Mouse (Mus musculus): ENCODE results near the gene Zfp74. TPM values are rescaled to one million over a fixed set of nuclear protein-coding genes. Genes with fewer than 3 reads are reported as not detected.
"Not testable (repeated sequence)": the region's sequence is repeated elsewhere in the genome, so short reads cannot be mapped to it uniquely, and the experiment has no call there.

Gene Zfp74
- 10 to 100 TPM; 25.4 to 28.2 TPM for total RNA-seq (2021)

DNA sequence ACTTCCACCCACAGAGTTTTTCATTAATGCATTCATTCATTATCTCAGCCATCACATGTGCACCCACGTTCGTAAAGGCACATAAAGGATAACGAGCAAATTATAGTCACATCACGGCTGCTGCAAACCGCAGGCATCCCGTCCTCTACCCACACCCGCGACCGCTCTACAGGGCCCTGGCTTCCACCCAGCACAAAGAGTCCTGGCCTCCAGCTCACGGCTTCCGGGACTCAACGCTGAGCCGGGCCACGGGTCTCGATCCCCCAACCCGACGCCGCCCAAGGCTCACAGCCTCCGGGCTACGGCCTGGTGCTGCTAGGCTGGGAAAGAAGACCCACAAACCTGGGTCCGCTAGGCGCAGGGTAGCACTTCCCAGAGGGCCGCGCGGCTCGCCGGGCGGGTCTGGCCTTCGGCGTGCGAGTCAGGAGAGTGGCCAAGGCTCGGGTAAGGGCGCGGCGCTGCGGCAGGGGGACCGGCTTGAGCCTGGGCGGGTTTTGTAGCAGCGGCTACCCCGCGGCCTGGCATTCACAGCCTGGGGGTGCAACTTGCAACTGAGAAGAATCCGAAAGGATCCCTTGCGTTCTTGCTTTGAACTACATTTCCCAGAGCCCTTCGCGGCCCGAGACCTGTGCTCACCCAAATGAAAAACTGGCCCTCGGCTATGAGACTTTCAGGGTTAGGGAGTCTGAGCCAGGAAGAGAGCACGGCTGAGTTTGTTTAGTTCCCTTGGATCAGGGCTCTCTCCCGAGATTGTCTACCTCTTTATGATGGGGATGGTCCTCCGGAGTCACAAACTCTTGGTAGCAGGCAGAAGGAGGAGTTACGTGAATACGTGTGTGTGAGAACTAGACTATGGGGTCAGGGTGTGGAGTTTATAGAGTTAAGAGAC is at the start of gene Zfp74:
TSS of gene Zfp74 (minus strand) at position 577 of the 889 bp plus-strand sequence.
- intact Hi-C loops (cut with DNase I), result no loop called here

DNA sequence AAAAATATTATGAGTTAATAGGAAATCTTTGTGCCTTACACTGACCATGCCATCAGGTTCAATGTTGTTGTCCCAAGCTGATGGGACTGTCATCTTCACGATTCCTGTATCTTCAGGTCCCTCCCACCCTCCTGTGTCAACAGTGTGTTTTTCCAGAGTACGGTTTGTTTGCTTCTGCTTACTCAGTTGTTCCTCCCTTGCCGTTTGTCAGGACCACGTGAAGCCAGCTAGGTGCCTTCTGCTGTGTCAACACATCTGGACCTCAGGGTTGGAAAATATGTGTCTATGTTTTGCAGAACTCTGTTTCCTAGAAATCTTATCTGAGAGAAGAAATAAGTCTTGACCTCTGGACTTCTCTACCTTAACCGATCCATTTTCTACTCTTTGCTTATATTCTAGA is 46.7 kb upstream of the Zfp74 start:
- DNase-seq, result no peak
- intact Hi-C loops (cut with DNase I), result no loop called here

More for the DNA sequence above, at the start of gene Zfp74:
- peak; percentile 75 for DNase-seq

DNA sequence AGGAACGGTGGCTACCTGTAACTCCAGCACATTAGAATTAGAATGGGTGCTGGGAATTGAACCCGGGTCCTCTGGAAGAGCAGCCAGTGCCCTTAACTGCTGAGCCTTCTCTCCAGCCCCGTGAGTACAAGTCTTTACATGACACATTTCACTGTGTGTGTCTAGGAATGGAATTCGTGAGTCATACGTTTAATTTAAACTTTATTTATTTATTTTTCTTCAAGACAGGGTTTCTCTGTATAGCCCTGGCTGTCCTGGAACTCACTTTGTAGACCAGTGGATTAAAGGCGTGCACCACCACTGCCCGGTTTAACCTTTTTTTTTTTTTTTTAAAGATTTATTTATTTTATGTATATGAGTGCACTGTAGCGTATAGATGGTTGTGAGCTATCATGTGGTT is 41.2 kb upstream of the Zfp74 start:
- no peak for DNase-seq

DNA sequence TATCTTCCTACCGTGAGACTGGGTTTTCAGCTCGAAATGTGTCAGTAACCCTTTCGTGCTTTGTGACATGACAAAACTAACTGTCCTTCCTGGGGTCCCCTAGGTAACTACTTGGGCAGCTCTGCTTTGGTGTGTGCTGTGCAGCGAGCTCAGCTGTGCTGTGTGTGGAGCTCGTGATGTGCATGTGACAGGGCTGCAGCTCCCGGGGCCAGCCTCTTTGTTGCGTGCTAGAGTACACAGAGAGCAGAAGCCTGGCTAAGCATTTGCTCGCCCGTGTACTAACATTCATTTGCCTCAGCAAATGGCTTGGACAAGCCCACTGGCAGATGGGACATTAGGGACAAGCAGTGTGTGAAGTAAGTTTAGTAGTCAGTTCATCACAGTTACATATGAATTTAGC is 39.5 kb upstream of the Zfp74 start:
- DNase-seq, result no peak
- intact Hi-C loops (cut with DNase I), result no loop called here

More for the DNA sequence above, 41.2 kb upstream of the Zfp74 start:
- intact Hi-C loops (cut with DNase I), result no loop called here

DNA sequence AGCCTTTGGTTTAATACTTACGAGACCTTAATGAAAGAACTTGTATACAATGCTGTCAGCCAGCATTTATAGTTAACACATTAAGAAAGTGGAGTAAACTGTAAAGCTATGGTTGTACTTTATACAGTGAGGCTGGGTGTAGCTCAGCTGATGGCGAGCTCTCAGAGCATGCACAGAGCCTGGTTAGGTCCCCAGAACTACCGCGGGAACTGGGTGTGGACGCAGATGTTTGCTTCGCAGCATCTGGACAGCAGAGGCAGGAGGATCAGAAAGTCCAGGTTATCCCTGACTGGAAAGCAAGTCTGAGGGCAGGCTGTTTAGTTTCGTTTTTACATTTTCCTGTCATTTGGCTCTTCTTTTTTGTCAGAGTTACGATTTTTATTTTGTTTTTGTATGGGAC is 38.8 kb upstream of the Zfp74 start:
- DNase-seq, result no peak
- intact Hi-C loops (cut with DNase I), result no loop called here

DNA sequence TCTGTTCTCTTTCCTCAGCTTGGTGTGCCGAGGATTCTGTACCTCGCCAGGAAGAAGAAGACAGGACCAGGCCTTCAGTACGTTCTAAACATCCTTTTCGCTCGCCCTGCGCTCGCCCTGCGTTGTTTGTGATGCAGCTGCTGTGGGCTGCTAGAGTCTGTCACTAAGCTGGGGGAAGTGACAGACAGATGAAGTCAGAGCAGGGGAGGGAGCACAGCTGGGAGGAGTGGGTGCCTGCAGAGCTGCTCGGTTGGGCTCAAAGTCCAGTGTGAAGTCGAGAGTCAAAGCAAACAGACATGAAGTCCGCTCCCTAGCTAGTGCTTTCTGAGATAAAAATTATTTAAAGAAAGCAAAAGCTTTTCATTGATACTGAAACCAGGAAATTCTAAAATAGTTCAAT is 35.1 kb upstream of the Zfp74 start:
- DNase-seq, result no peak
- intact Hi-C loops (cut with DNase I), result no loop called here

DNA sequence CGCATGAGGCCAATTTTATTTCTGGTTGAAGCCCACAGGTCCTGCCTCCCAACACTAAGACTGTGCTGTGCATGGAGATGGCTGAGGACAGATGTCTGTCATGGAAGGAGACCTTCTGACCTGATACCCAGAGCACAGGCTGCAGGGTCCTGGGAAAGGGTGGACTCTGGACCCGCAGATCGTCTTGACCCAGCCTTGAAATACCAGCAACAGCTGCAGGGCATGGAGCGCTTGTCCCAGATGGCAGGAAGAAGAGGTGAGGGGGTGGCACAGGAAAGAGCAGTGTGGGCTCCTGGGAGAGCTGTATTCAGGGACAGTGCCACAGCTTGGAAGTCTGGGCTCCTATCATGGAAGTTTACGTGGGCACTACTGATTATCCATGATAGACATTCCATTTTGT is 33.7 kb upstream of the Zfp74 start:
- intact Hi-C loops (cut with DNase I), result no loop called here
- no peak for DNase-seq

DNA sequence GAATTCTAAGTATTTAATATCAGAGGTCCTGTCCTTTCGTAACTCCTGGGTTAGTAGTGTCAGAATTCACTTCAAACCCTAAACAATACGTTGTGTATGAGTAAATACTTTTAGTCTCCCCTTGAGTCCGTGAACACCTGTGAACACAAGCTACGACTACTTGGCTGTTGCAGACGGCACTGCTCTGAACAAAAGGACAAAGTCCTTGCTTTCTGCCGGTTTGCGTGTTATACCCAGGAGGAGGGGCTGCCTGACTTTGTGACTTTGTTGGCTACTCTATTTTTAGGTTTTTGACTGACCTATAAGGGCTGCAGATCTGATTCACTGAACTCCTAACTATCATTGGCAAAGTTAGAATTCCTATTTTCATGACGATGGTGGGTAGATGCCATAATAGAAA is 32.2 kb upstream of the Zfp74 start:
- intact Hi-C loops (cut with DNase I), result no loop called here

DNA sequence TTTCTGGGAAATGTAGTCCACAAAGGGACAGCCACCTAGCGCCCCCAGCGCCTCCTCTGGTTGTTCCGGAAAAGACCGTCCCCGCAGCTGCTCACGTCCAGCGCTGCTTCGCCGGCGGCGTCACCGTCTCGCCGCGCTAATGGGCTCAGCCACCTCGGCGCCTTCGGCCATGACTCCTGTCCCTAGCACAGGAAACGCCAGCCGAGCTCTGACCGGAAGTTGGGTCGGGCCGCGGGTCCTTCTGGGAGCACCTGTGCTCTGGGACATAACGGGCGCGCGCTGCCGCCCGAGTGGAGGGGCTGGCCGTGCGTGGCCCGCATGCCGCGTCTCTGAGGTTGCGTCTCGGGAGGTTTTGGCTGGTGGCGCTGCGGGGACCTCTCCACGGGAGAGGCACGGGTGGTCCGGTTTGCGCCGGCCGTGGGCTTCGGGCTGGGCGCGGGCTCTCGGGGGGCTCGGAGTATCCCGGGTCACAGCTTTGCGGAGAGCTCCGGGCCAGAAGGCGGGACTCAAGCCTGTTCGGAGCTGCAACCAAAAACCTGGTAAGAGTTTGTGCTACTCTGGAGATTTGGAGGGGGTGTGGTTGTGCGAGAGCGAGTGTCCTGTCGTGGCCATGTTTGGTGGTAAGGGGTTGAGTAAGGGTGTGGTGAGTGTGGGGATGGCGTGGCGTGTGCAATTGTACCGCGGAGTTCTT is 29.9 kb upstream of the Zfp74 start, which contains the start of gene Zfp568:
TSS of gene Zfp568 (plus strand) at position 266 of the 691 bp plus-strand sequence.
- peak; percentile 95 for DNase-seq
- intact Hi-C loops (cut with DNase I), result no loop called here

More for the DNA sequence above, 32.2 kb upstream of the Zfp74 start:
- DNase-seq, result no peak

DNA sequence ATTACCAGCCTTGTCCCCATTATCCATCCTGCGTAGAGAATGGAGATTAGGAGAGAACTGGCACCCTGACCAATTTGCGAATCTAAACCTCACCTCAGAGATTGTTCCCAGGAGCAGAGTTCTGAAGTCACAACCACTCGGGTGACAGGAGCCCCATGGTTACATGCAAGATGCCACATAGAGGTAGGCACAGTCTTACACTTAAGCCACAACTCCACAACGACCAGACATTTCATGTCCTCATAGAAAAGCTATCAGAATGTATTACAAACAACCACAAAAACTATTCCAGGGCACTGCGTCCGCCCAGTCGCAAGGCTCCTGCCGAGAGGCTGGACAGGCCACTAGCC is 29.4 kb upstream of the Zfp74 start:
- intact Hi-C loops (cut with DNase I), result no loop called here

DNA sequence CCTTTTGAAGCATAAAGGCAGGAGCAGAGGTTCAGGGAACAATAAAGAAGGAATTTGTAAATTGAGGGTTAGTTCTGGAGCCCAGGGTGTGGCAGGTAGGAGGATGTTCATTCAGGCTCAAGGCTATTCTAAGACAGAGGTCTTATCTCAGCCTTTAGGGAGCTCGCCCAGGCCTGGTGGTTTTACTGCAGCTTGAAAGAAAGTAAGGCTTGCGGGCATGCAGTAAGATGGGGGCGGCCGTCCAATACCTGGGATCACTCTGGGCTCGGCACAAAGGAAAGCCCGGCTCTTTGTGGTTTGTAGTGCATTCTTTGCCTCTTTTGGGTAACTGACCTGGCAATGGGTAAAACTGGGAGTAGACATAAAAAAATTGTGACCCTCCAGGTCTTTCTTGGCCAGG is 29.0 kb upstream of the Zfp74 start:
- no peak for DNase-seq
- intact Hi-C loops (cut with DNase I), result no loop called here

More for the DNA sequence above, 29.4 kb upstream of the Zfp74 start:
- no peak for DNase-seq

DNA sequence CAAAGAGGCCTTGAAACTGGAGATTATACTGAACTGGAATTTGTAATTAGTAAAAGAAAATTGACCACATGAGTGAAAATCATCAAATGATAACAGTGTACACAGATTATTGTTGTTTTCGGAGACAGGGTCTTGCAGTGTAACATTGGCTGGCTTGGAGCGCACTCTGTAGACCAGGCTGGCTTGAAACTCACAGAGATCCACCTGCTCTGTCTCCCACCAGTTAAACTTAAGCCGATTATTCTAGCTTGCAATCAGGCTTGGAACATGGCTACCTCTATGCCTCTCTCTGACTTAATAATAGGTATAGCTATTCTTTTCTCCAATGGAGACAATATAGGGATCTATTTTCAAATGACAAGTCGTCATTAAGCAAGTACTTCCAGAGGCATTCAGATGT is 28.5 kb upstream of the Zfp74 start:
- intact Hi-C loops (cut with DNase I), result no loop called here
- DNase-seq, result no peak

DNA sequence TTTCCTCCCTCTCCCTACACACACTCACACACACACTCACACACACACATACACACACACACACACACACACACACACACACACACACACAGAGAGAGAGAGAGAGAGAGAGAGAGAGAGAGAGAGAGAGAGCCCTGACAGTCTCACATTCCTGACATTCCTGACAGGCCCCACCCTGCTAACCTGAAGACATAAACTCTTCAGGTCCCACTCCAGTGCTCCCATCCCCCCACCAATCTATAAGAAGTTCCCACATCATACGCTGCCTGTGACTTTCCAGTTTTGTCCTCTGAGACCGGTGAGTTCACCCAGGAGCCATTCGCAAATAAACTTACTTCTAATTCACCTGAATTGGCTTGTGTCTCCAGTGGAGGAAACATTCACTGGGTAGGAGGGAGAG is 28.0 kb upstream of the Zfp74 start:
- intact Hi-C loops (cut with DNase I), result no loop called here
- DNase-seq, result no peak

DNA sequence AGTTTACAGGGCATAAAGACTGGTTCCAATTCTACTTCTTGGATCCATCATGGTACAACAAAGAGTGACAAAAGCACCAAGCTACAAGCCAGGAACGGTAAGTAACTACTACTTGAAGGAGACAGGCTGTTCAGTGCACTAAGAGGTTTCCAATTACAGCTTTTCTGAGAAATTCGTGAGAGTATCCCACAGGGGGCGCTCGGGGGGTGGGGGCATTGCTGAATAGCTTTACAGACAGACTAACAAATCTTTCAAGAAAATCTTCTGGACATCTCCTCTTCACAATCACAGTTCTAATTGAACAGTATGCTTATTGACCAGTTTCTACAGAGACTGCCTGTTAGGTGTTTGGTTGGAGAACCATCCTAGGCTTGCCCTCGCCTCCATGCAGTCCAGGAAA is 27.6 kb upstream of the Zfp74 start:
- DNase-seq, result no peak
- intact Hi-C loops (cut with DNase I), result no loop called here

DNA sequence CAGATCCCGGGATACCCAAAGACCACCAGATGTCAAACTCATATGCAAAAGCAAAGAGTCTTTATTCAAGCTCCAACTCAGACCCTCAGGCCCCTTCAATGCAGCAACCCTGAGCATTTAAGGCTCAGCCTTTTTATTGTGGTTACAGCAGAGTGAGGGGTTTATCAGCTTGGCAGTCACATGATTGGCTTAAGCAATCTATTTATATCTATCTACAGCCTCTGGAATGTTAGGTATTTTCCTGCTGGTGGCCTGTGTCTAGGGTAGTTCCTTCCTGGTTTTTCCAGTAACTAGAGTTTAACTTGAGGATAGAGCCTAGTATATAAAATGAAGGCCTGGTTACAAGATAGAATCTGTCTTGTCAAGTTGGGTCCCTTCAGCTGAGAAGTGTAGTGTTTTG is 26.9 kb upstream of the Zfp74 start:
- intact Hi-C loops (cut with DNase I), result no loop called here

DNA sequence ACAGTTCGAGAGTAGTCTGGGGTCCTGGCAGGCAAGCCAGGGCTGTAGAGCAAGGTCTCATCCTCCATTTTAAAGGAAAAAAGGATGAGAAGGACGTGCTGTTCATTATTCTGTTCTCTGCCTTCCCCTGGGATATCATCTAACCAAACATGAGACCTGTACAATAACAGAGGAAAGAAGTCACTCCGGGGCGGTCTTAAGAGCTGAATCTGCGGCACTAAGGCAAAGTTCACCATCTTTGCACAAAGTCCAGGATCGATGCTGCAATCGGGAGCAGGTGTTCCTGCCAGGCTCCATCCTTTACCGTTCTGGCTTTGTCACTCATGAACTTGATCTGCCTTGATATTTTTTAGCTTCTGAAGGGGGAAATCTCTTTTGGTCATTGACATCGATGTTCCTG is 16.8 kb upstream of the Zfp74 start:
- intact Hi-C loops (cut with DNase I), result no loop called here

More for the DNA sequence above, 26.9 kb upstream of the Zfp74 start:
- DNase-seq, result no peak

DNA sequence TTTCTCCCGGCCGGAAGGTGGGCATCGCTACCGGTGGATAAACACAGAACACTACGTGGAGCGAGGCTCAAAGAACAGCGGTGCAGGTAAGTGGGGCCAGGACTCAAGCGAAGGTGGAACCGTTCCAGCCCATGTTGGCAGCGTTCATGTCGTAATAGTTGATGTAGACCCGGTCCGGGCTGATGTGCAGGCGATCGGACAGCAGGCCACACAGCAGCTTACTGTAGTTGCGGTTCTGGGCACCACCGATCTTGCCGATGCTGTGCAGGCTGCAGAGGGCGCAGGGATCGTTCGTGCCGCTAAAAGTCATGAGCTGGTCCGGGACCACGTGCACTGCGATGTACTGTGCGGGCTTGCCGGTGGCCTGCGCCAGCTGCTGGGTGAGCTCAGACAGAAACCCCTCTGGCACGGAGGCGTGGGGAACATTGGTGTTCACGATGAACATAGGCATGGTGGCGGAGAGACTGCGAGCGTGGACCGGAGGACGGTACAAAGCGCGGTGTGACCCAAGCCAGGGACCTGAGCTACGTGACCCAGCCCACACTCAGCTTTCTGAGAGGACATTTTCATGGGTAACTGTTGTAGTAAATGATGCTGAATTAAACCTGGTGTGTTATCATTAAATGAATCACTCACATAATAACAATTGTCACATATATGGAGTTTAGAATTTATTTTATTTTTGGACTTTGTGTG is 11.4 kb upstream of the Zfp74 start:
- intact Hi-C loops (cut with DNase I); DNase-seq: not testable (repeated sequence)

More for the DNA sequence above, 16.8 kb upstream of the Zfp74 start:
- no peak for DNase-seq

DNA sequence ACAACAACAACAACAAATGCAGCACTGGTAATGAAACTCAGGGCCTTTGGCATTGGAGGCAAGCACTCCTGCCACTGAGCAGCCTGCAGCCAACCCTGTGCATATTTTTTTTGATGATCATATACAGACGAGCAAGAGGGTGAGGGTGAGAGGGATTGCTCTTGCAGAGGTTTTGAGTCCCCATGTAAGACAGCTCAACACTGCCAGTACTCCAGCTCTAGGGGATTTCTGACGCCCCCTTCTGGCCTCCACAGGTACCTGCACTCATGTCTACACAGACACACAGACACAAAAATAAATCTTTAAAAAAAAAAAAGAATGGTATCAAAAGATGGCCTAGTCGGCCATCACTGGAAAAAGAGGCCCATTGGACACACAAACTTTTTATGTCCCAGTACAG is 5.1 kb upstream of the Zfp74 start:
- no peak for DNase-seq
- intact Hi-C loops (cut with DNase I), result no loop called here

DNA sequence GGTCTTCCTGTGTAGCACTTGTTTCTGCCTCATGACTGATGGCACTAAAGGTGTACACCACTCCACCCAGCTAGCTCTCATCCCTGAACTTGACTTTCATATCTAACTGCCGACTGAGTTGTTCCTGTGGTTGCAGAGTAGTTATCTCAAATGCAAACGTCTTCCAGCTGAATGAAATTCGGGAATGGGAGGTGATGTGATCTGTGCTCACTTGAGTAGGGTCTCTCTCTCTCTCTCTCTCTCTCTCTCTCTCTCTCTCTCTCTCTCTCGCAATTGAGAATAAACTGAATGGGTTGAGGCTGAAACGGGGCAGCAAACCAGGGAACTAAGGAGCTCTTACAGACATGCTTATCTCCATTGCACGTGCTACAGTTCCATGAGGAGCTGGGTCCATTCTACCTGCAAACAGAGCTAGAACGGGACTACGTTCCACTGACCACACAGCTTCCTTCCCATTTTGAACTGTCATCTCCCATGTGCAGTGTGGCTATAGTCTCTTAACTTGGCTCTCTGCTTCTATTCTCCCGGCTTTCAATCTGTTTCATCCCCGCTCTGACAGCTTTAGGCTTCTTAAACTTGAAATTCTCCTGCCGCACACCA is 4.3 kb upstream of the Zfp74 start:
- no peak for DNase-seq
- intact Hi-C loops (cut with DNase I), result no loop called here

DNA sequence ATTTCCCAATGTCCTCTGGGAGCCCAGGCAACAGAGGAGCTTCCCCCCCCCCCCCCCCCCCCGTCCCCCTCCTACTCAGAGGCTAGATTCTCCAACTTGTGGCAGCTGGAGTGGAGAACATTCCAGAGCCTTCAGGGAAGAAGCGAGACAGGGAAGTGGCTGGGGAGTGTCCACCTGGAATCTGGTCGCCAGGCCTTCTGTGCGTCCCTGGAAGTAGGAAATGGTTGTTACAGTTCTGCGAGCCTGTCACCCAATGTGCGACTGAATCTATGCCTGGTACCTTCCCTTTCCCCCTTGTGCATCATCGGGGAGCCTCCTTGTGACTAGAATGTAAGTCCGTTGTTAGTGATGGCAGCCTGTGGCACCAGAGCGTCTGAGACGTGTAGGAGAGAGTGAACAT is 2.4 kb upstream of the Zfp74 start:
- no peak for DNase-seq
- intact Hi-C loops (cut with DNase I), result no loop called here

DNA sequence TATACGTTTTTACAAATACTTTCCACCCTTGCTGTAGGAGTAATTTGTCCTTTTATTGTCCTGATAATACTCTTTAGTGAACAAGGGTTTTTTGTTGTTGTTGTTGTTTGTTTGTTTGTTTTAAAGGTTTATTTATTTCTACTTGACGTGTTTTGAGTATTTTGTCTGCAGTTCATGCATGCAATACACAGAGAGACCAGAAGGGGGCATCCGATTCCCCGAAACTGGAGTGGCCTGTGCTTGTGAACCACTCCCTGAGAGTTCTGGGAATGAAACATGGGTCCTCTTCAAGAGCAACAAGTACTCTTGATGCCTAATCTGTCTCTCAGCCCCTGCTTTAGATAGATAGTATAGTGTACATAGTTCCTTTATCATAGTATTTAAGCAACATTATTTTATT is 842 bp upstream of the Zfp74 start:
- DNase-seq, result peak; percentile 23

More for the DNA sequence above, 842 bp upstream of the Zfp74 start:
- intact Hi-C loops (cut with DNase I), result no loop called here

All from left cerebral cortex, postnatal 4 days (tissue).